Mouse (Mus musculus): ENCODE data around the gene Syngap1. TPM values are rescaled to one million over a fixed set of nuclear protein-coding genes. Genes with fewer than 3 reads are reported as not detected.

Syngap1 gene
- polyA plus RNA-seq, 1 experiment, result 7.6 TPM

GRCm38 (mm10) chr17:27018555-27019196, 77.6 kb downstream of the Syngap1 start:
- Histone ChIP-seq H3K27me3 (ENCODE audit: control insufficient read depth, insufficient read depth, low read length) (no peaks in the 10 kb centered on the region), H3K4me3 (ENCODE audit: control insufficient read depth, insufficient read depth, low read length) (no peak overlapping the region), H3K36me3 (ENCODE audit: control insufficient read depth, insufficient read depth, low read length) (peaks cover 20% of the 10 kb centered on the region), H3K4me1 (replicated peaks; ENCODE audit: control insufficient read depth, insufficient read depth, low read length) (peaks cover 19% of the 10 kb centered on the region), H3K27ac (ENCODE audit: control insufficient read depth, insufficient read depth, low read length) (peak overlapping the region; percentile 1; the same call in 1 of the 2 replicates)
- no peak for TF ChIP-seq CTCF (IDR thresholded peaks at IDR 0.05; ENCODE audit: borderline replicate concordance, control insufficient read depth, extremely low read depth, insufficient read depth, low read length, poor library complexity)
- no peak for TF ChIP-seq POLR2A (IDR thresholded peaks at IDR 0.05; ENCODE audit: control insufficient read depth, extremely low read depth, insufficient read depth, low read length, poor library complexity)
- 63% methylated on average over 12 of the region's 12 CpGs for WGBS
- no peak for DNase-seq

GRCm38 (mm10) chr17:27021076-27021475, 80.0 kb downstream of the Syngap1 start:
- 93% methylated on average over 14 of the region's 14 CpGs for WGBS
- H3K27me3 ChIP-seq (ENCODE audit: control insufficient read depth, insufficient read depth, low read length), result no peaks in the 10 kb centered on the region
- peaks cover 23% of the 10 kb centered on the region for H3K4me1 ChIP-seq (replicated peaks; ENCODE audit: control insufficient read depth, insufficient read depth, low read length)
- no peak for DNase-seq
- peaks cover 31% of the 10 kb centered on the region for H3K36me3 ChIP-seq (ENCODE audit: control insufficient read depth, insufficient read depth, low read length)
- TF ChIP-seq POLR2A (IDR thresholded peaks at IDR 0.05; ENCODE audit: control insufficient read depth, extremely low read depth, insufficient read depth, low read length, poor library complexity) (no peak), CTCF (IDR thresholded peaks at IDR 0.05; ENCODE audit: borderline replicate concordance, control insufficient read depth, extremely low read depth, insufficient read depth, low read length, poor library complexity) (no peak)
- no peak overlapping the region for H3K4me3 ChIP-seq (ENCODE audit: control insufficient read depth, insufficient read depth, low read length)
- H3K27ac ChIP-seq (ENCODE audit: control insufficient read depth, insufficient read depth, low read length), result no peak overlapping the region

- Histone ChIP-seq H3K4me3 (ENCODE audit: control insufficient read depth, insufficient read depth, low read length) (no peak overlapping the region), H3K36me3 (ENCODE audit: control insufficient read depth, insufficient read depth, low read length) (peaks cover 31% of the 10 kb centered on the region), H3K27ac (ENCODE audit: control insufficient read depth, insufficient read depth, low read length) (no peak overlapping the region), H3K27me3 (ENCODE audit: control insufficient read depth, insufficient read depth, low read length) (no peaks in the 10 kb centered on the region), H3K4me1 (replicated peaks; ENCODE audit: control insufficient read depth, insufficient read depth, low read length) (peaks cover 26% of the 10 kb centered on the region)
- 98% methylated on average over 9 of the region's 9 CpGs for WGBS
- TF ChIP-seq POLR2A (IDR thresholded peaks at IDR 0.05; ENCODE audit: control insufficient read depth, extremely low read depth, insufficient read depth, low read length, poor library complexity) (no peak), CTCF (IDR thresholded peaks at IDR 0.05; ENCODE audit: borderline replicate concordance, control insufficient read depth, extremely low read depth, insufficient read depth, low read length, poor library complexity) (no peak)
- no peak for DNase-seq
These were observed 80.7 kb downstream of the Syngap1 start for GRCm38 (mm10) chr17:27021736-27022135.

Other genes starting within 250 kb of the Syngap1 start
- 6.7 and 8.0 TPM in 2 replicates for gene Crebrf, start 225.6 kb upstream of the Syngap1 start, polyA plus RNA-seq (2012; rRNA removed)
- 23.1 and 24.5 TPM in 2 replicates for gene Bnip1, start 160.2 kb upstream of the Syngap1 start, polyA plus RNA-seq (2012; rRNA removed)
- gene Nkx2-5, start 96.2 kb upstream of the Syngap1 start, polyA plus RNA-seq (2012; rRNA removed), result 0.51 and 11.4 TPM in 2 replicates
- 26.0 and 30.1 TPM in 2 replicates for gene Kifc5b, start 24.2 kb upstream of the Syngap1 start, polyA plus RNA-seq (2012; rRNA removed)
- gene Phf1, start 8.2 kb upstream of the Syngap1 start, polyA plus RNA-seq (2012; rRNA removed), result 125 and 132 TPM in 2 replicates
- gene Cuta, start 1.7 kb upstream of the Syngap1 start, polyA plus RNA-seq (2012; rRNA removed), result 235 and 251 TPM in 2 replicates
- 54.6 and 60.7 TPM in 2 replicates for gene Zbtb9, start 31.9 kb downstream of the Syngap1 start, polyA plus RNA-seq (2012; rRNA removed)
- gene Bak1, start 87.8 kb downstream of the Syngap1 start, polyA plus RNA-seq (2012; rRNA removed), result 118 and 131 TPM in 2 replicates
- 42.0 and 54.2 TPM in 2 replicates for gene Itpr3, start 116.1 kb downstream of the Syngap1 start, polyA plus RNA-seq (2012; rRNA removed)
- gene Uqcc2, start 192.7 kb downstream of the Syngap1 start, polyA plus RNA-seq (2012; rRNA removed), result 119 and 152 TPM in 2 replicates
- 0.61 and 1.4 TPM in 2 replicates for gene Ip6k3, start 226.5 kb downstream of the Syngap1 start, polyA plus RNA-seq (2012; rRNA removed)